Mouse (Mus musculus): ENCODE measurements at regions not wholly inside any gene's neighbourhood (a gene's known extent, or its start where the extent isn't known, plus 50 kb on each side); places are given as distances from the start of the nearest gene placed in this dataset.

DNA sequence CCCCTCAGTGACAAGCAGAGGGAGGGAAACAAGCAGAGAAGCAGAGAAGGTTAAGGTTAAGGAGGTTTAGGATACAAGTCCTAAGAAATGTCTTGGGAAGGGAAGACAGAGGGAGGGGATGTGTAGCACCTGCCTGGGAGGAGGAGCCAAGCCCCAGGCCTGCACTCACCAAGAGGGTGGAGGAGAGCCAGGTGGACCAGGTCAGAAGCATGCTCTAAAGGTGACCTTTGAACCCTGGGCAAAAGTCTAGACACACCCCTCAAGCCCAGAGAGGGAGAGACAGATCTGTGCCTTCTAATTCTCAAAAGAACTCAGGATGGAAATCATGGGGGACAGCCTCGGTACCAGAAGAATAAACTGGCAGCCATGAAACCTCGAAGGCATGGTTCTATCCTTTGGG lies 54.4 kb upstream of the Calm2 start:
- 43% methylated on average over 2 of the region's 2 CpGs for WGBS
- no peak overlapping the region for H3K27ac ChIP-seq (ENCODE audit: low read length)
- H3K4me3 ChIP-seq (ENCODE audit: low read length): no peak overlapping the region
- no peak for ATAC-seq (ENCODE audit: low read depth)
- no peaks in the 10 kb centered on the region for H3K36me3 ChIP-seq (ENCODE audit: control insufficient read depth, insufficient read depth, low read length)
- H3K9me3 ChIP-seq (ENCODE audit: control insufficient read depth, low read length): no peaks in the 10 kb centered on the region
- H3K4me1 ChIP-seq (replicated peaks; ENCODE audit: control insufficient read depth, insufficient read depth, low read length): peaks cover 17% of the 10 kb centered on the region
- H3K9ac ChIP-seq (ENCODE audit: low read length): no peak overlapping the region
- H3K27me3 ChIP-seq (ENCODE audit: control insufficient read depth, insufficient read depth, low read depth, low read length): no peaks in the 10 kb centered on the region
- no peak overlapping the region for H3K4me2 ChIP-seq (ENCODE audit: low read depth, low read length)

DNA sequence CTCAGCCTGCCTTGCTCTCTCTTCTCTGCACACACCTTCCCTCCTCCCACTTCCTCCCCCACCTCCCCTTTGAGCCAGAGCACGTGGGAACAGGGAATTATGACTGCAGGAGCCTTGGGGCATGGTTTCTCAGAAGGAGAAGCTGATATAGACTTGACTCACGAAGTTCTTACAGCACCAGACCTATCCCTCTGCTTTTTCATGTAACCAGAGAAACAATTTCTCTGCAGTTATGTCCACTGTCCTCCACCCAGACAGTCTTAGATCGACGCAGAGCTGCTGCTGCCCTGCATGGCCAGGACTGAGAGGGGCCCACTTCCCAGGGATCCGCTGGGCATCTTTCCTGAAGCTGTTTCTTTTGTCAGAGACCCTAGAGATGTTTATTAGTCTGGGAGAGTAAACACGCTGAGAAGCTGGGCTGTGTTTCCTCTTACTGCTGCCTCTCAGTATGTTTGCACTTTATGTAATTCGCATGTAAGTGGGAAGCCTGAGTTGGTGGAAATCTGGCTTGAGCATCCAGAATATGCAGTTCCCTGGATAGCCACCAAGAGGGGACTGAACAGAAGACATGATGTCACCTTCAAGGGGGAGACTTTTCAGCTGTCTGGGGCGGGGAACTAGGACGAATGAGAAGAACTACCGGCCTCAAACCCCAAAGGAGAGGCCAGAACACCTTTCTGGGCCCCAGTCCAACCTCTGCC lies 55.1 kb upstream of the Calm2 start:
- H3K4me3 ChIP-seq (ENCODE audit: low read length): no peak overlapping the region
- H3K4me1 ChIP-seq (replicated peaks; ENCODE audit: control insufficient read depth, insufficient read depth, low read length): peaks cover 17% of the 10 kb centered on the region
- no peak overlapping the region for H3K9ac ChIP-seq (ENCODE audit: low read length)
- peak overlapping the region; percentile 35; the same call in 1 of the 2 replicates for H3K27ac ChIP-seq (ENCODE audit: low read length)
- no peaks in the 10 kb centered on the region for H3K27me3 ChIP-seq (ENCODE audit: control insufficient read depth, insufficient read depth, low read depth, low read length)
- ATAC-seq (ENCODE audit: low read depth): peak; percentile 53
- no peak overlapping the region for H3K4me2 ChIP-seq (ENCODE audit: low read depth, low read length)
- 16% methylated on average over 10 of the region's 10 CpGs for WGBS
- H3K9me3 ChIP-seq (ENCODE audit: control insufficient read depth, low read length): no peaks in the 10 kb centered on the region
- H3K36me3 ChIP-seq (ENCODE audit: control insufficient read depth, insufficient read depth, low read length): no peaks in the 10 kb centered on the region

DNA sequence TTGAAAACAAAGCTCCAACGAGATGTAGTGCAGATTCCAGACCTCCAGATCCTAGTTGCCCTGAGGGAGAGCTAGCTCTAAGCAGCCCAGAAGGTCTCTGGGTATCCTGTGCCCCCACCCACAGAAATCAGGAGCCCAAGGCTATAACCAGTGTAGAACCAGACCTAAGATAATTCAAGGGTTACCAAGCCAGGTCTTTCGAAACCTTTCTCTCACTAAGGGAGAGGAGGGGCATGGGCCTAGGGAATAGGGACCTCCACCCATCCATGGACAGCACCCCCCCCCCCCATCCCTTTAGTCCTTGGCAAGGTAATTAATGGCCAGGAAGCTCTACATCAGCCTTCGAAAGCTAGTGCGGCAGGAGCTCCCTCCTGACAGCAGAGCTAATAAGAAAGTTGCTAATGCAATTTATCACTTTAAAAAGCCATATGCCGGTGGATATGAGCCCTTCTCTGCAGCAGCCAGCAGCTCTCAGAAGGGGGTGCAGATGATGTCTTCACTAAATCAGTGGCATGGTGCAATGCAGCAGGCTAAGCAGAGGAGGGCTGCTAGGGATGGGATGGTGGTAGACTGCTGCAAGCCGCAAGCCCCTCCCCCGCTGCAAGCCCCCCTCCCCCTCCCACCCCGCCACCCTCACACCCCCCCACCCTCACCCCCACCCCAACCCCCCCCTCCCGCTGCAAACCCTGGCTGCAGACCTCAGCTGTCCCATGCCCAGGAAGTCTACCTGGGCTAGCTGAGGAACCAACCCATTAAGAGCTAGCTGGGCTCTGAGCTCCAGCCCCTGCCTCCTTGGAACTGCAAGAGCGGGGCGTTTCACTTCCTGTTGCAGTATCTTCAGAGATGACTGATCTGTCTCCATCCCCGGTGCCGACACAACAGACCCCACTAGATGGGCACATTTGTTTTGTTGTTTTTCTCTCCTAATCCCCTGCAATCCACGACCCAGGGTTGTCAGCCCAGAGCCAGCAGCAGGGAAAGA lies 55.9 kb upstream of the Calm2 start:
- Histone ChIP-seq H3K27ac (ENCODE audit: low read length) (no peak overlapping the region), H3K4me2 (ENCODE audit: low read depth, low read length) (0 out of 2 replicates have a peak overlapping the region, but pooled peaks have one; percentile 21), H3K27me3 (ENCODE audit: control insufficient read depth, insufficient read depth, low read depth, low read length) (no peaks in the 10 kb centered on the region), H3K4me1 (replicated peaks; ENCODE audit: control insufficient read depth, insufficient read depth, low read length) (peaks cover 17% of the 10 kb centered on the region), H3K9me3 (ENCODE audit: control insufficient read depth, low read length) (no peaks in the 10 kb centered on the region), H3K36me3 (ENCODE audit: control insufficient read depth, insufficient read depth, low read length) (no peaks in the 10 kb centered on the region), H3K4me3 (ENCODE audit: low read length) (no peak overlapping the region), H3K9ac (ENCODE audit: low read length) (no peak overlapping the region)
- 18% methylated on average over 11 of the region's 14 CpGs for WGBS
- ATAC-seq (ENCODE audit: low read depth): peak; percentile 44

DNA sequence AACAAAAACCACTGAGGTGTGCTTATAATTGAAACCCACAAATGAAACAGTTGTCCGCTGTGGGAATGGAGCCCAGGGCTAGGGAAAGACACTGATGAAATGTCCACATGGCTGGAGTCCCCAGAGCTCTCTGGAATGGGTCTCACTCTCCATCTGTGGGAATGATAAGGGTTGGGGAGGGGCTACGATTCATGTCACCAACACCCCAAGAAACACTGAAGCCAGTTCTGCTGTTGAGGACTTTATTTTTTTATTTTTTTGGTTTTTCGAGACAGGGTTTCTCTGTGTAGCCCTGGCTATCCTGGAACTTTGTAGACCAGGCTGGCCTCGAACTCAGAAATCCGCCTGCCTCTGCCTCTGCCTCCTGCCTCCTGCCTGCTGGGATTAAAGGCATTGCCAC lies 56.8 kb upstream of the Calm2 start:
- no peak overlapping the region for H3K4me3 ChIP-seq (ENCODE audit: low read length)
- WGBS: 72% methylated on average over 5 of the region's 5 CpGs
- H3K36me3 ChIP-seq (ENCODE audit: control insufficient read depth, insufficient read depth, low read length): no peaks in the 10 kb centered on the region
- ATAC-seq (ENCODE audit: low read depth): no peak
- no peaks in the 10 kb centered on the region for H3K9me3 ChIP-seq (ENCODE audit: control insufficient read depth, low read length)
- no peak overlapping the region for H3K4me2 ChIP-seq (ENCODE audit: low read depth, low read length)
- no peak overlapping the region for H3K27ac ChIP-seq (ENCODE audit: low read length)
- no peaks in the 10 kb centered on the region for H3K27me3 ChIP-seq (ENCODE audit: control insufficient read depth, insufficient read depth, low read depth, low read length)
- H3K4me1 ChIP-seq (replicated peaks; ENCODE audit: control insufficient read depth, insufficient read depth, low read length): peaks cover 17% of the 10 kb centered on the region
- H3K9ac ChIP-seq (ENCODE audit: low read length): no peak overlapping the region

DNA sequence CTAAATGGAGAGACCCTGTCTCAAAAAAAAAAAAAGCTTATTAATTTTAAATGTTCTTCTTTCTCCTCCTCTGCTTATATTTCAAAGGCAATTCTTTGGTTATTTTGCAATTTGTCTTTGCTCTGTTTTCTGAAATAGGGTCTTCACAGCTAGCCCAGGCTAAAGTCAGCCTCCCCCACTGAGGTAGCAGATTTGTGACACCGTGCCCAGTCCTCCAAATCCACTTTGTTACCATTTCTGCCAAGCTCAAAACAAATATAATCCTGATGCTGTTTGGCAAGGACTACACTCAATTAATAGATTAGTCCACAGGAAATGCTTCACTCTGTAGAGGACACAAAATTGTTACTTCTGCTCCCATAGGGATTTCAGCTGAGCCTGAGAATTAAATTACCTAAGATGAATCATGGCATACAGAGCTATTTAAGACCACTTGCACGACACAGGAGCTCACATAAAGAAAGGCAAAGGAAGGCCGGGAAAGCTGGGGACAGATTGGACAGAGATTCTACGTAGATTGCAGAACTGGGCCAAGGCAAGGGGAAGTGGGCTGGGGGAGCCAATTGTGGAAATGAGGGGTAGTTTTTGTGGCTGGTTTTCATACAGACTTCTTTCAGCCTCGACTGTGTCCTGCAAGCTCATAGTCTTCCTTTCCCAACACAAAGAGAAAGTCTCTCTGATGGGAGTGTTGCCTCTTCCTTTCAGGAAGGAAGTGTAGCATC lies 58.4 kb upstream of the Calm2 start:
- H3K4me3 ChIP-seq (ENCODE audit: low read length): no peak overlapping the region
- no peak overlapping the region for H3K4me2 ChIP-seq (ENCODE audit: low read depth, low read length)
- H3K27me3 ChIP-seq (ENCODE audit: control insufficient read depth, insufficient read depth, low read depth, low read length): no peaks in the 10 kb centered on the region
- ATAC-seq (ENCODE audit: low read depth): no peak
- no peaks in the 10 kb centered on the region for H3K36me3 ChIP-seq (ENCODE audit: control insufficient read depth, insufficient read depth, low read length)
- H3K27ac ChIP-seq (ENCODE audit: low read length): no peak overlapping the region
- no peaks in the 10 kb centered on the region for H3K9me3 ChIP-seq (ENCODE audit: control insufficient read depth, low read length)
- no peak overlapping the region for H3K9ac ChIP-seq (ENCODE audit: low read length)
- peaks cover 17% of the 10 kb centered on the region for H3K4me1 ChIP-seq (replicated peaks; ENCODE audit: control insufficient read depth, insufficient read depth, low read length)
- 67% methylated on average over 5 of the region's 5 CpGs for WGBS

DNA sequence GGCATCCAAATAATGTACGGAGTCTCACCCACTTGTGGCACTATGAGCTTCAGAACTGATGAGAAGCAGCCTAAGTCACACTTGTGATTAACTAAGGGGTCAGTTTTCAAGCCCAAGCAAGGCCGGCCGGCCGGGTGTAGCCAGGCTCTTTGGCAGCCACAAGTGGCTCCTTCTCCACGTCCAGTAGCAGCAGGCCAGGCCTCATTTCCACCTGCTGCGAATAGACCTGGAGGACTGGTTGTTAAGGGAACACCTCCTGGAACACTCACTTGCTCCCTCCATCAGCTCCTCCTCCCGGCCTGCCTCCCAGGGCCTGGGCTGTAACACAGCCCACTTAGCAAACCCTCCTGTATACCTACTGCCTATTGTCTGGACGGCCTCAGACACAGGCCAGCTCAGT lies 61.1 kb upstream of the Calm2 start:
- no peaks in the 10 kb centered on the region for H3K27me3 ChIP-seq (ENCODE audit: control insufficient read depth, insufficient read depth, low read depth, low read length)
- no peak overlapping the region for H3K9ac ChIP-seq (ENCODE audit: low read length)
- H3K4me1 ChIP-seq (replicated peaks; ENCODE audit: control insufficient read depth, insufficient read depth, low read length): peaks cover 4% of the 10 kb centered on the region; the same call in 1 of the 2 replicates
- WGBS: 54% methylated on average over 8 of the region's 8 CpGs
- H3K4me2 ChIP-seq (ENCODE audit: low read depth, low read length): no peak overlapping the region
- 0 out of 2 replicates have a peak overlapping the region, but pooled peaks have one; percentile 28 for H3K27ac ChIP-seq (ENCODE audit: low read length)
- H3K4me3 ChIP-seq (ENCODE audit: low read length): no peak overlapping the region
- no peaks in the 10 kb centered on the region for H3K9me3 ChIP-seq (ENCODE audit: control insufficient read depth, low read length)
- ATAC-seq (ENCODE audit: low read depth): peak; percentile 85
- no peaks in the 10 kb centered on the region for H3K36me3 ChIP-seq (ENCODE audit: control insufficient read depth, insufficient read depth, low read length)

DNA sequence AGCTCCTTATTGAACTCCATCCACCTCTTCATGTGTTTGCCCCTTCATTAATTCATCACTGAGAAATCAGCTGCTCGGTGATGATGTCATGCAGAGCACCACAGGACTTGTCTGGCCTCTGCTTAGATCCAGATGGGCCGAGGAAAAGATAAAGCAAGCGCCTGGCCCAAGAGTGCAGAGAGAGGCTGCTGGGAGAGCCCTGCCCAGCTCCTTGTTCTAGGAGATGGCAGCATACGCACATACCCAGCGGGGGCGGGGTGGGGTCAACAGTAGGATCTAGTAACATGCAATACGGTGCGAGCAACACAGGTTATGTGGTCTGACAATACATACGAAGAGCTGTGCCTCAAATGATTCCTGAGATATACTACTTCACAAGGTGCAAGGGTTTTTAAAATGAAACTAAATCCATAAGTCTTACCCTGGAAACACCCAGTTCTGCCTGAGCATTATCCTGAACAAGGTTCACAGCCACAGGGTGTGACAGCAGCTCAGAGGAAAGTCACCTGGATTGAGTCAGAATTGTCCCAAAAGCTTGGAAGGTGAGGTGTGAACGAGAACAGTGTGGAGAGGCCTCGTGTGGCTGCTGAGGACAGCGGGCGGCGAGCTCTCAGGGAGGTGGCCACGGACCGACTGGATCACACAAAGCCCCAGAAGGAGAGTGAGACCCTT lies 62.0 kb upstream of the Calm2 start:
- H3K9me3 ChIP-seq (ENCODE audit: control insufficient read depth, low read length): no peaks in the 10 kb centered on the region
- no peak overlapping the region for H3K9ac ChIP-seq (ENCODE audit: low read length)
- H3K36me3 ChIP-seq (ENCODE audit: control insufficient read depth, insufficient read depth, low read length): no peaks in the 10 kb centered on the region
- H3K4me3 ChIP-seq (ENCODE audit: low read length): no peak overlapping the region
- WGBS: 69% methylated on average over 16 of the region's 16 CpGs
- peaks cover 5% of the 10 kb centered on the region for H3K4me1 ChIP-seq (replicated peaks; ENCODE audit: control insufficient read depth, insufficient read depth, low read length)
- no peak overlapping the region for H3K27ac ChIP-seq (ENCODE audit: low read length)
- no peak for ATAC-seq (ENCODE audit: low read depth)
- H3K4me2 ChIP-seq (ENCODE audit: low read depth, low read length): no peak overlapping the region
- H3K27me3 ChIP-seq (ENCODE audit: control insufficient read depth, insufficient read depth, low read depth, low read length): no peaks in the 10 kb centered on the region

DNA sequence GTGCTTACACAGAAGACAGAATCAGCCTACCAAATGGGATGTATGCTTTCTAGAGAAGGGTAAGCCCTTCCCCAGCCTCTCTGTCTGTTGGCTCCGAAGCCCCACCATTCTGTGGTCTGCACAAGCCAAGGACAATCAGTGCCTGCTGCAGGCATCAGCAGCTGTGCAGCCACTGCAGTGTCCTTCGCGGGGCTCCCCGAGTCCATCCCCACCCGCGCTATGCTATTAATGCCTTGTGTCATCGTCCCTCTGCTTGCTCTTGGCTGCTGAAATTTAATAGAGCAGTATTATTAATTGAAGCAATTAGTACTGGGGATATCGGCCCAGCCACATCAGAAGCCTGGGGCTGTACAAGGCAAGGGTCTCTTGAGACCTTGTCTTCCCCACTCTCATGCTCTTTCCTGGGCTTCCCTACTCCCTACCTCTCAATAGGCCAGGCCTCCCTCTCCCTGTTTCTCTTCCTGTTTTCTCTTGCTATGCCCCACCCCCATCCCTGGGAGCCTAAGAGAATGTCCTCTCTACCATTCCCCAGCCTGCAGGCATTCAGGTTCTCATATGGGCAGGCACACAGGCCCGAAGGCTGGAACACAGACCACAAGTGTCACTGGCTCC lies 65.4 kb upstream of the Calm2 start:
- no peaks in the 10 kb centered on the region for H3K27me3 ChIP-seq (ENCODE audit: control insufficient read depth, insufficient read depth, low read depth, low read length)
- no peak overlapping the region for H3K9ac ChIP-seq (ENCODE audit: low read length)
- no peak overlapping the region for H3K4me3 ChIP-seq (ENCODE audit: low read length)
- no peaks in the 10 kb centered on the region for H3K9me3 ChIP-seq (ENCODE audit: control insufficient read depth, low read length)
- H3K27ac ChIP-seq (ENCODE audit: low read length): no peak overlapping the region
- H3K4me1 ChIP-seq (replicated peaks; ENCODE audit: control insufficient read depth, insufficient read depth, low read length): peaks cover 14% of the 10 kb centered on the region
- WGBS: 62% methylated on average over 9 of the region's 9 CpGs
- H3K36me3 ChIP-seq (ENCODE audit: control insufficient read depth, insufficient read depth, low read length): no peaks in the 10 kb centered on the region
- H3K4me2 ChIP-seq (ENCODE audit: low read depth, low read length): no peak overlapping the region
- no peak for ATAC-seq (ENCODE audit: low read depth)
